Mouse (Mus musculus): ENCODE measurements at regions not wholly inside any gene's neighbourhood (a gene's known extent, or its start where the extent isn't known, plus 50 kb on each side); places are given as distances from the start of the nearest gene placed in this dataset.
A peak's percentile ranks its signal among the peaks of the same experiment; 100 is the strongest.
"Not testable (repeated sequence)": the region's sequence is repeated elsewhere in the genome, so short reads cannot be mapped to it uniquely, and the experiment has no call there.

DNA sequence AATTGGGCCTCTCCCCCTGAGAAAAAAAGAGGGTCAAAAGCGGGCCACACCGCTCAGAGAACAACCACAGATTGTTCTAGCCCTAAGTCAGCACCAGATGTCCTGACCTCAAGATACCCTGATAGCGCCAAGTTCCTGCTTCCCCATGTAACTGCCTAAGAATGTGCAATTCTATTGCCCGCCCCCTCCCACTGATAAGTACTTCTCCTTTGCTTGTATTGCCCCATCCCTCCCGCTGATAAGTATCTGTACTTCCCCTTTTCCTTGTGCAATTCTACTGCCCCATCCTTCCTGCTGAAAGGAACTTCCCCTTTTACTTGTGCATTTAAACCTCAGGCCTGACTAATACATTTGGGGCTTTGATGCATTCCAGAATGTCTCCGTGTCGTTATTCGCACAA lies 194.2 kb upstream of the Gnai1 start:
- peak; percentile 63 for TF ChIP-seq GATA1 (IDR thresholded peaks at IDR 0.05; ENCODE audit: low read depth, low read length)
- not testable (repeated sequence) for H3K9ac ChIP-seq (ENCODE audit: control insufficient read depth, low read depth, low read length, poor library complexity, severe bottlenecking); H3K27me3 ChIP-seq (ENCODE audit: control insufficient read depth in 1 of 2, insufficient read depth in 2 of 2, low read length in 2 of 2)

More for the DNA sequence above, 194.2 kb upstream of the Gnai1 start:
- not testable (repeated sequence) for H3K4me1 ChIP-seq (ENCODE audit: control insufficient read depth in 1 of 2, insufficient read depth in 2 of 2, low read length in 2 of 2); H3K27ac ChIP-seq (ENCODE audit: control insufficient read depth, low read depth, low read length); H3K36me3 ChIP-seq (ENCODE audit: control insufficient read depth in 1 of 2, insufficient read depth in 2 of 2, low read length in 2 of 2); H3K9me3 ChIP-seq (replicated peaks; ENCODE audit: insufficient read depth, low read length); H3K79me2 ChIP-seq (ENCODE audit: control insufficient read depth, insufficient read depth, low read length, poor library complexity); H3K4me3 ChIP-seq (ENCODE audit: control insufficient read depth in 1 of 2, insufficient read depth in 1 of 2, low read depth in 2 of 2, low read length in 2 of 2)
- peak; percentile 65 for DNase-seq (ENCODE audit: low read depth, low spot score)
